Mouse (Mus musculus): ENCODE measurements around the gene Sypl. TPM values are rescaled to one million over a fixed set of nuclear protein-coding genes. Genes with fewer than 3 reads are reported as not detected.

Sypl gene
- total RNA-seq, 4 experiments from 2014 or later, result 77.2 to 85.1 (median 80.7) TPM

Other genes with a start within 250 kb of the Sypl start
- gene Nampt, start 134.3 kb upstream of the Sypl start, total RNA-seq (2022), result 100 to 1,000 TPM; 154 to 156 (median 155) TPM
- gene Cdhr3, start 139.0 kb downstream of the Sypl start, total RNA-seq (2022), result 1 to 10 TPM in 1 of 4 experiments, under 1 TPM in 2, not detected in 1; 0.13 to 1.9 (median 0.37) TPM
- gene Atxn7l1, start 193.8 kb downstream of the Sypl start, total RNA-seq (2022), result 10 to 100 TPM; 20.2 to 22.4 (median 20.7) TPM